Mouse (Mus musculus) left cerebral cortex, postnatal 36 days (tissue): ENCODE results near the gene Lrba. TPM values are rescaled to one million over a fixed set of nuclear protein-coding genes. Genes with fewer than 3 reads are reported as not detected.

Experiments used
- DNase-seq, 2 experiments: peaks; one replicate each; pipeline ENCODE4 v3.0.0; 2021 to 2022; ENCODE audit warnings: low spot score in 2 of 2, mixed read lengths in 1 of 2
- intact Hi-C: fragments of 180-260 bp; cut with DNase I; formaldehyde crosslinking; loops from one replicate; pipeline ENCODE4 v1.15.1; 2025
- total RNA-seq, 2 experiments: library from RNA; stranded (reverse); gene quantifications; 2 replicates each; pipeline ENCODE4 v1.2.3; 2021

The Lrba gene
- total RNA-seq, 2 experiments from 2014 or later, result 26.9 to 33.0 TPM

DNA sequence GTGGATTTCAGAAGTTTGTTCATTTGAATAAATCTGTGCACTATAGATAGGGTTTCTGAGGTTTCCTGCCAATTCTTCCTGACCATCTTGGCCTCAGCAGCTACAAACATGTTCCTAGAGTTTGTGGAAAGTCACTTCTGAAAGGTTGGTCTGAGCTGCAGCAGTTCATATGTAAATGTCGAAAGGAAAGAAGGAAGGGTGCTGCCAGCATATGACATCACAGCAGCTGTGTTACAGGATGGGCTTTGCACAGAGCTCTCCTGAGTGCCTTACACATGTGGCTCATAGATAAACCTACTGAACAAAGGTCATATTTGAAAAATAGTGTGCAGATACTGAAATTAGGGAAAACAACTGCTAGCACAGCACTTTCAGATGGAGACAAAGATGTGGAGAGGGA lies 411.5 kb downstream of the Lrba start:
- no peak for DNase-seq
- intact Hi-C loops, result no loop called here

GRCm38 (mm10) chr3:86638552-86639348 lies 414.3 kb downstream of the Lrba start:
- intact Hi-C loops, result no loop called here
- DNase-seq, result no peak

GRCm38 (mm10) chr3:86641393-86641792 lies 416.9 kb downstream of the Lrba start:
- DNase-seq, result no peak
- intact Hi-C loops, result no loop called here

DNA sequence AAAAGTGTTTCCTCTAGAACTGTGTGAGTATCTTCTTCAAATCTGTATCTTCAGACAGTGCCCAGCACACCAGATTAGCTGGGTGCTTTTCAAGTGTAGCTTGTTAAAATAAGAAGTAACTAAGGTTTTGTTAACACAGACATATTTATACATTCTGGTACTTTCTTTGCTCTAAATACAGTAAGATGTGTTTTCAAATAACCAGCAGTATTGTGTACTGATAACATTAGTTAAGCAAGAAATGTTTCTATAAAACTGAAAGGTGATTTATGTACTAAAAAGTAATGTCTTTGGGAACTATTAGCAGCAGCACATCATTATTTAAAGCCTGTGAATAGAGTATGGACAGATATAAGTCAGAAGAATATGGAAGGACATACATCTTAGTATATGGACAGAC lies 417.3 kb downstream of the Lrba start:
- no peak for DNase-seq
- intact Hi-C loops, result no loop called here

- DNase-seq, result peak; percentile 16 to 22
- intact Hi-C loops, result no loop called here
Observed at GRCm38 (mm10) chr3:86646771-86647170, 422.3 kb downstream of the Lrba start.

- intact Hi-C loops, result no loop called here
- DNase-seq, result no peak
Observed at GRCm38 (mm10) chr3:86651006-86651405, 426.5 kb downstream of the Lrba start.

DNA sequence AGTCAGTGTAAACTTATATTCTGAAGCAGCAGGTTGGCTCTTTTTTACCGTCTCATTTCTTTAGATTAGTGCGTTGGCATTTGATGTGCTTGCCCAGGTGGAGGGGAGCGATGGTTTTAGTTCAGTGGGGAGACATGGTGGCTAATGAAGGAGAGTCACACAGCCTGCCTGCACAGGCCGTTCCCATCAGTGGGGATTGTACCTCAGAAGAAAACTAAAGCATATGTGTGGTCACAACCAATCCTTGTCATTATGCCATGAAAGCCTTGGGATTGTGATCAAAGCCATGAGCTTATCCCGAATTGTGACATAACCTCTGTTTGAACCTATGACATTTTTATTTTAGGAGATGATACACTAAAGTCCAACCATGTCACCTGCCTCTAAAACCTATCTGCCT lies 434.8 kb downstream of the Lrba start:
- intact Hi-C loops, result no loop called here
- no peak for DNase-seq

DNA sequence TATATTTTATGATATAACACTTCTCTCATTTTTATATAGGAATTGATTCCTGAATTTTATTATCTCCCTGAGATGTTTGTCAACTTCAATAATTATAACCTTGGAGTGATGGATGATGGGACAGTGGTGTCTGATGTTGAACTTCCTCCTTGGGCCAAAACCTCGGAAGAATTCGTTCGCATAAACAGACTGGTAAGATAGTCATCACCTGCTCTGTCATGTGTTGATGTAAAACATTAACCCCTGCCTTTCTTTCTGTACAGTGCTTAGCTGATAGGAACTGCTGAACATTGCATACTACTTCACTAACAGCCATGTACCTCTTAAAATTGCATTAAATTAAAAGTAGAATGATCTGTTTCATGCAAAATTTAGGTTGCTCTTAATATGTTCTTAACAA lies 439.9 kb downstream of the Lrba start:
- intact Hi-C loops, result no loop called here
- no peak for DNase-seq

- no peak for DNase-seq
- intact Hi-C loops, result no loop called here
Observed at GRCm38 (mm10) chr3:86668146-86668545, 443.7 kb downstream of the Lrba start.

DNA sequence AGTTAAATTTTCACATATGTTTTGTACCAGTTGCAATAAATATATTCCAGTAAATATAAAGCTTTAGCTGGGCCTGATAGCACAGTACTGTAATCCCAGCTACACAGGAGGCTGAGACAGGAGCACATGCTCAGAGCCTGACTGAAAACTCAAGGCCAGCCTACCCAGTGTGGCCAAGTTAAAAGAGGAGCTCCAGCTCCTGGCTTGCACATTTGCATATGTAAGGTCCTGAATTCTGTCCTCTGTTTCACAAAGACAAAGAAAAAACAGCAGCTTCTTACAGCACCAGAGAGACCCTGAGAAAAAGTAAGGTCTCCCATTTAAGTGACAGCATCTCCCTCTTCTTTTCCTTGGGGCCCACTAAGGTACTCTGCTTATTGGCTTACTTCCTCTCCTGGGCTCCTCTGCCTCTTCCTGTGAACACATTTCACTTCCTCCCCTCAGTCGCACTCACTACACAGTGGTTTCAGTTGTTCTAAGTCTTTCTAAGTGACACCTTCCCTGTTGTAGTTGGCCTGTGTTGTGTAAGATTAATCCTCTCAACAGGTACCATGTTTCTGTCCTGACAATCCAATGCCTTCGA lies 453.2 kb downstream of the Lrba start:
- intact Hi-C loops, result no loop called here
- no peak for DNase-seq

DNA sequence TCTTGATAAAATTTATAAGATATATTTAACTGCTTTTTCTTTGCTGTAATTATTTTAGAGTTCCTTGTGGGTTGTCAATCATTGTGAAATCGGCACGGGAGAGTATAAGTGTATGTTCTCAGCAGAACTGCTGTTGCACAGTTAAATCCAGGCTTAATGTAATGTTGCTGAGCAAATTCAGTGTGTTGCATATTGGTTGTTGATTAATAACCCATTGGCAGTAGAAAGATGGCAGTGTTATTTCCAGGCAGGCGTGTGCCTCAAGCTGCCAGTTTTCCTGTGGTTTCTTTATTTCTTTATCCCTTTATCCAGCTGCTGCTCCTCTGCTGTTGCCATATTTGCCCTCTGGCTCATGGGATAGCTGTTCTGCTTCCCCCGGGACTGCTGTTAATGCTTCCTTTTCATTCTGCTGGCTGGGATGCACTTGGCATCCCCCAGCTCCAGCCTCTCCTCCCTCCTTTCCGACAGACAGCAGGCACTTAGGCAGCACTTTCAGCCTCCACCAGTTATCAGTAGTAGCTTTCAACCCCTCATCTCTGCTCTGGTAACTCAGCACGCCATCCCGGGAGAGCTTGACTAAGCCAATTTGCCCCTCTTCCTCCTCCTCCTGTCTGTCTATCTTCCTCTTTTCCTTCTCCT lies 463.2 kb downstream of the Lrba start:
- intact Hi-C loops, result no loop called here

DNA sequence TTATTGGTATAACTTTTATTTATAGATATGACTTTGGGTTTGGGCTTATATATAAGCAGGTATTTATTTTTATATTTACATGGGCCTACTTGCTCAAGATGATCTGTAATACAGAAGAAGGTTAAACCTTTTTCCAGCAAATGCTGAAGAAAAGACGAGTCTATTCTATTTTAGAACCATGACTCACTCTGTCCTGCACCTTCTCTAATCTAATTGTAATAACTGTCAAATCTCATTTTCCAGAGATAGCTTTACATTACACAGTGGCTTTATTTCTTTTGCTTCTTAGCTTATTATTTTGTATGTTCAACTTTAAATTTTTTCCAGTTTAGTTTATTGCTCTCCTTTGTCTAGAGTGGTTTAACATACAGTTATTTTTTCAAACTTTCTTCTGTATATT lies 464.0 kb downstream of the Lrba start:
- DNase-seq, result no peak
- intact Hi-C loops, result no loop called here

More for the DNA sequence above, 463.2 kb downstream of the Lrba start:
- peak in 1 of 2 experiments; percentile 5 for DNase-seq

- DNase-seq, result no peak
- intact Hi-C loops, result no loop called here
Observed at GRCm38 (mm10) chr3:86689305-86689704, 464.8 kb downstream of the Lrba start.

- intact Hi-C loops, result no loop called here
- no peak for DNase-seq
Observed at GRCm38 (mm10) chr3:86692779-86693178, 468.3 kb downstream of the Lrba start.

DNA sequence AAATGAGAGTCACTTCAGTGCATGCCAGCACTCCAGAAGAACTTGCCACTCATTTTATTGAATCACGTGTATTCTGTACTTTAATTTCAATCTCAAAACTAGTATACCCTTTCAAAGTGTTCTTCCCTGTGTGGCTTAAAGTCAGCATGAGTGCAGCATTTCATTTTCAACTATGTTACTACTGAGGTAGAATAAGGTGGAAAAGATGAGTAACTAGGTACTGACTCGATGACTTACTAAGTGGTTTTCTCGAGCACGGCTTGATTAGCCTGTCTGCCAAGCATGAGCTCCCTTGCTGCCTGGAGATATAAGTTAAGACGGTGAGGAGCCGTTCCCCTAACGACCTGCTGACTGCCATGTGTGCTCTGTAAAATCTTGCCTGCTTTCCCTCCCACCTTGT lies 469.1 kb downstream of the Lrba start:
- intact Hi-C loops, result no loop called here
- no peak for DNase-seq

DNA sequence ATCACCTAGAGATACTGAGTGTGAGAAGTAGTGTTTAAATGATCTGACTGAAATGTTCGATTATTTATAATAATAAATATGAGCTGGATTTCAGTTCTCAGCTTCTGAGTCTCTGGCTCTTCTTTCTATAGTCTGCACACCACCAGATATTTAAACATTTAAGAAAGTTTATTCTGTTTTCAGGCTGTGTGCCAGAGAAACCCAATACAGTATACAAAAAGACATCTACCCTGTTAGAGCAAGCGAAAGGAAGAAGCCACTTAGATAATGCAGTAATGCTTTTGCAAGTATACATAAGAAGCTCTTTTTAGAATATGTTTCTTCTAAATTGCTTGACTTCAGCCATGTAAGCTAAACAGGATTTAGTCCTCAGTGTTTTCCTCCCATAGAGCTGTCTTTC lies 474.5 kb downstream of the Lrba start:
- intact Hi-C loops, result loop anchor here (1.0 kb wide), 1 partner anchor 11 kb away; no protein-coding TSS in a partner anchor

DNA sequence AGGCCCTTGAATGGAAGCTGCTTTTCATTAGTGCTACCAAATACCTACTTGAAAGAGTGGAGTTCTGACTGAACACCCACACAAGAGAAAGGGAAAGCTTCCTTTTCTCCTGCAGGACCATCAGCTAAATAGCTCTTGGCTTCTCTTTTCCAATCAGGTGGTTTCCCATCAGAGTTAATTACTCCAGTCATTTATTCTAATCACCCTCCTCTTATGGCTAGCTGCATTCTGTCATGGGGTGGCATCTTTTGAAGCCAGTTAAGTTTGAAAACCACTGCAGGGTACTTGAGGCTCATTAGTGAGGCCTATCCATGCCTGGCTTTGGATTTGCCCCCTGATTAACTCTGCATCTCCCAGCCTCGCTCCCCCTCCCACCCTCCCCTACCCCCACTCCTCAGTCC lies 476.7 kb downstream of the Lrba start:
- DNase-seq, result no peak
- intact Hi-C loops, result no loop called here

More for the DNA sequence above, 474.5 kb downstream of the Lrba start:
- DNase-seq, result no peak

DNA sequence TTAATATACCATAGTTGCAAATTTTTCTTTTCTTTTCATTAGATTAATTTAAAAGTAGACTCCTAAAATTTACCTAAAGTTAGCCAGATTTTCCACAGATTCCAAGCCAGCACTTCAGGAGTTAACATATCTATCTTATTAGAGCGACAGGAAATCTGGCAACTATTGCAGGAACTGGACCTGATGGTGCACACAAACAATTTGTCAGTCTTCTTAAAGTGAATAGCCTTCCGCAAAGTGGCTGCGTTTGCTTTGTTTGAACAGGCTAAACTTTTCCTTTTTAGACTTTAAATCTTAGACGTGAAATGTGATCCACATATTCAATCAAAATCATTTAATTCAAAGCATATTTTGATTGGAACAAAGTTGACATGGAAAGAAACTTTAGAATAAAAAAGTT lies 485.0 kb downstream of the Lrba start:
- DNase-seq, result no peak
- intact Hi-C loops, result no loop called here

- no peak for DNase-seq
Observed at GRCm38 (mm10) chr3:86711530-86711929, 487.1 kb downstream of the Lrba start.

DNA sequence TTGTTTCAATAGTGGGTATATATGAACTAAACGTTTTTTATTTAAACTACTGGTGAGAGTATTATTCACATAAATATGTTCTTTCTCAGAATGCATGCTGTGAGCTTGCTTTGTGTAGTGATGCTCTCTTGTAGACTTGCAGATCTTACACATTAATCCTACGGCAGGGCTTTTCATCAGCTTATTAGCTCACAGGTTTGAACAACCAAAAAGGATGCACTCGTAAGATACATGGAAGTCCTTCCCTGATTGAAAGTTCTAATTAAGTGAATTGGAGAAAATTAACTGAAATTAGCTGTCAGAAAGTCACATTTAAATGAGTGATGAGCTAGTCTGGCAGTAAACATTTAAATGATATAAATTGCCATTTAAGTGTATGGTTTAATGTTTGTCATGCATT lies 488.3 kb downstream of the Lrba start:
- DNase-seq, result no peak
- intact Hi-C loops, result no loop called here

More at GRCm38 (mm10) chr3:86711530-86711929, 487.1 kb downstream of the Lrba start:
- intact Hi-C loops, result no loop called here

DNA sequence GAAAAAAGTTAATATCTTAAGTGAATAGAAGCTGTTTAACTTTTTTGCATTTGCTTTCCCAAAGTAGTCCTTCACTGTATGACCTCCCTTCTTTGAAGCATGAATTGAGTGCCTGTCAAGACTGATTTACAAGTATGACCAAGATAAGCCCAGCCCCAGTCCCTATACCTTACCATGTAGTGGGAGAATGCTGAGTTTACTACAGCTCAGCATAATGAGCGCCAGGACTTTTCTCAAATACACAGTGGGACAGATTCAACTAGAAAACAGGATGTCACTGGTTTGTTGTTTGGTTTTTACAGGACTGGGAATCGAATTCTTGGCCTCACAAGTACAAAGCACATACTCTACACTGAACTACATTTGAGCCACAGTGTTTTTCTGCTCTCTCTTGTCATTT lies 490.0 kb downstream of the Lrba start:
- no peak for DNase-seq
- intact Hi-C loops, result no loop called here
